Mouse (Mus musculus) forebrain, embryonic 11.5 days (tissue): Measurements from ENCODE around the gene Cdh20. TPM values are rescaled to one million over a fixed set of nuclear protein-coding genes. Genes with fewer than 3 reads are reported as not detected.
A peak's percentile ranks its signal among the peaks of the same experiment; 100 is the strongest.

Experiments used
- ATAC-seq: fragments of 200-750 bp; cut with Nextera tagmentation; replicated peaks from 2 replicates; pipeline ENCODE4 v1.8.0; 2017; ENCODE audit warnings: moderate TSS enrichment; ENCODE audit not compliant: low FRiP score
- DNase-seq: peaks from one replicate; pipeline ENCODE4 v3.0.0-alpha.2; 2017; ENCODE audit warnings: low spot score
- H3K27ac ChIP-seq: fragments of 300-500 bp; sonication (generic); 2 replicates; pipeline ENCODE4 v1.5.1; 2014; ENCODE audit warnings: low read depth, low read length
- H3K27me3 ChIP-seq: fragments of 300-500 bp; sonication (generic); 2 replicates; pipeline ENCODE4 v1.6.1; 2014; ENCODE audit warnings: mild to moderate bottlenecking, low read length, mixed read lengths; ENCODE audit not compliant: control insufficient read depth, insufficient read depth
- H3K36me3 ChIP-seq: fragments of 300-500 bp; sonication (generic); 2 replicates; pipeline ENCODE4 v1.6.1; 2014; ENCODE audit warnings: mild to moderate bottlenecking, low read length, moderate library complexity, mixed read lengths; ENCODE audit not compliant: control insufficient read depth, insufficient read depth
- H3K4me1 ChIP-seq: fragments of 300-500 bp; sonication (generic); replicated peaks from 2 replicates; pipeline ENCODE4 v1.6.1; 2014; ENCODE audit warnings: low read length, mixed read lengths; ENCODE audit not compliant: control insufficient read depth, insufficient read depth
- H3K4me2 ChIP-seq: fragments of 300-500 bp; sonication (generic); 2 replicates; pipeline ENCODE4 v1.6.1; 2014; ENCODE audit warnings: low read depth, mild to moderate bottlenecking, low read length, moderate library complexity, mixed read lengths; ENCODE audit not compliant: severe bottlenecking
- H3K4me3 ChIP-seq: fragments of 300-500 bp; sonication (generic); 2 replicates; pipeline ENCODE4 v1.5.1; 2014; ENCODE audit warnings: low read depth, low read length
- H3K9ac ChIP-seq: fragments of 300-500 bp; sonication (generic); 2 replicates; pipeline ENCODE4 v1.6.1; 2014; ENCODE audit warnings: low read length
- H3K9me3 ChIP-seq: fragments of 300-500 bp; sonication (generic); 2 replicates; pipeline ENCODE4 v1.6.1; 2016; ENCODE audit warnings: low read length, mixed read lengths; ENCODE audit not compliant: control insufficient read depth
- WGBS: fragments of 180-500 bp; shearing (Covaris S2); extraction: QIAGEN DNeasy Blood & Tissue Kit; methylation state at CpG from one replicate; pipeline ENCODE4 v1.1.7; 2014; 5-methylcytosine and 5-hydroxymethylcytosine counted together
- polyA plus RNA-seq: library from polyadenylated mRNA; unstranded; fragments of >200 nt; fragmentation: Nextera tagmentation; extraction: Ambion mirVana; gene quantifications from 2 replicates; pipeline ENCODE4 v1.2.1, GENCODE M21; 2014

Cdh20 gene
- 0.43 and 0.71 TPM in 2 replicates for polyA plus RNA-seq

GRCm38 (mm10) chr1:104768371-104769249, at the start of gene Cdh20:
TSS of gene Cdh20 (plus strand) at chr1:104768529.
- peak within 1 kb of the TSS; percentile 52 for H3K4me3 ChIP-seq
- 0 out of 2 replicates have a peak, but pooled peaks cover 2% of the 10 kb centered on the region for H3K4me1 ChIP-seq
- peak; percentile 76 for ATAC-seq
- H3K4me2 ChIP-seq = peak within 1 kb of the TSS; percentile 97
- peak within 1 kb of the TSS; percentile 57 for H3K9ac ChIP-seq
- no peaks in the 10 kb centered on the region; the same call in none of the 2 replicates for H3K27me3 ChIP-seq
- H3K36me3 ChIP-seq = no peaks in the 10 kb centered on the region
- WGBS = under 1% methylated on average over 46 of the region's 46 CpGs
- H3K27ac ChIP-seq = no peak within 1 kb of the TSS
- peak; percentile 66 for DNase-seq
- no peaks in the 10 kb centered on the region for H3K9me3 ChIP-seq

GRCm38 (mm10) chr1:104746816-104747215, 21.5 kb upstream of the Cdh20 start:
- H3K27ac ChIP-seq = no peak overlapping the region
- peak; percentile 77 for ATAC-seq
- H3K4me1 ChIP-seq = 0 out of 2 replicates have a peak, but pooled peaks cover 2% of the 10 kb centered on the region
- 0% methylated on average over 1 of the region's 1 CpGs for WGBS
- DNase-seq = peak; percentile 48
- H3K4me2 ChIP-seq = no peak overlapping the region
- no peak overlapping the region for H3K9ac ChIP-seq
- H3K9me3 ChIP-seq = no peaks in the 10 kb centered on the region
- no peak overlapping the region for H3K4me3 ChIP-seq
- H3K36me3 ChIP-seq = no peaks in the 10 kb centered on the region
- H3K27me3 ChIP-seq = no peaks in the 10 kb centered on the region

GRCm38 (mm10) chr1:104747438-104747837, 20.9 kb upstream of the Cdh20 start:
- Histone ChIP-seq H3K9ac (no peak overlapping the region), H3K27me3 (no peaks in the 10 kb centered on the region), H3K4me2 (no peak overlapping the region), H3K27ac (no peak overlapping the region), H3K4me1 (0 out of 2 replicates have a peak, but pooled peaks cover 2% of the 10 kb centered on the region), H3K9me3 (no peaks in the 10 kb centered on the region), H3K4me3 (no peak overlapping the region), H3K36me3 (no peaks in the 10 kb centered on the region)
- no peak for DNase-seq
- 53% methylated on average over 4 of the region's 4 CpGs for WGBS
- peak; percentile 43; the same call in 1 of the 2 replicates for ATAC-seq

- DNase-seq = no peak
- no peak overlapping the region for H3K4me3 ChIP-seq
- H3K36me3 ChIP-seq = no peaks in the 10 kb centered on the region
- ATAC-seq = no peak
- H3K4me2 ChIP-seq = no peak overlapping the region
- H3K9me3 ChIP-seq = no peaks in the 10 kb centered on the region
- H3K27me3 ChIP-seq = no peaks in the 10 kb centered on the region
- WGBS = 88% methylated on average over 8 of the region's 8 CpGs
- H3K9ac ChIP-seq = no peak overlapping the region
- no peak overlapping the region for H3K27ac ChIP-seq
- H3K4me1 ChIP-seq = no peaks in the 10 kb centered on the region
Measured at GRCm38 (mm10) chr1:104754483-104754882, 13.8 kb upstream of the Cdh20 start.

- DNase-seq (no peak), ATAC-seq (no peak)
- H3K27me3 ChIP-seq = no peaks in the 10 kb centered on the region
- no peak overlapping the region for H3K27ac ChIP-seq
- H3K4me1 ChIP-seq = no peaks in the 10 kb centered on the region
- no peak overlapping the region for H3K9ac ChIP-seq
- H3K4me3 ChIP-seq = no peak overlapping the region
- H3K36me3 ChIP-seq = no peaks in the 10 kb centered on the region
- 42% methylated on average over 4 of the region's 4 CpGs for WGBS
- no peaks in the 10 kb centered on the region for H3K9me3 ChIP-seq
- no peak overlapping the region for H3K4me2 ChIP-seq
Measured at GRCm38 (mm10) chr1:104755896-104756295, 12.4 kb upstream of the Cdh20 start.

- ATAC-seq (peak; percentile 68), DNase-seq (peak; percentile 61)
- Histone ChIP-seq H3K9me3 (no peaks in the 10 kb centered on the region), H3K4me3 (peak overlapping the region; percentile 52), H3K27ac (no peak overlapping the region), H3K4me1 (0 out of 2 replicates have a peak, but pooled peaks cover 2% of the 10 kb centered on the region), H3K27me3 (no peaks in the 10 kb centered on the region; the same call in none of the 2 replicates), H3K9ac (peak overlapping the region; percentile 57), H3K36me3 (no peaks in the 10 kb centered on the region), H3K4me2 (peak overlapping the region; percentile 97)
- under 1% methylated on average over 12 of the region's 12 CpGs for WGBS
Measured at GRCm38 (mm10) chr1:104769250-104769607, 900 bp downstream of the Cdh20 start.

GRCm38 (mm10) chr1:104771937-104772336, 3.6 kb downstream of the Cdh20 start:
- Histone ChIP-seq H3K36me3 (no peaks in the 10 kb centered on the region), H3K4me2 (no peak overlapping the region), H3K27me3 (no peaks in the 10 kb centered on the region; the same call in none of the 2 replicates), H3K9ac (no peak overlapping the region), H3K27ac (no peak overlapping the region), H3K4me1 (0 out of 2 replicates have a peak, but pooled peaks cover 2% of the 10 kb centered on the region), H3K9me3 (no peaks in the 10 kb centered on the region), H3K4me3 (no peak overlapping the region)
- ATAC-seq (no peak), DNase-seq (no peak)
- WGBS = 65% methylated on average over 4 of the region's 4 CpGs

- no peaks in the 10 kb centered on the region for H3K36me3 ChIP-seq
- no peaks in the 10 kb centered on the region for H3K9me3 ChIP-seq
- DNase-seq (no peak), ATAC-seq (no peak)
- no peaks in the 10 kb centered on the region for H3K4me1 ChIP-seq
- H3K9ac ChIP-seq = no peak overlapping the region
- H3K4me3 ChIP-seq = no peak overlapping the region
- 89% methylated on average over 2 of the region's 2 CpGs for WGBS
- H3K27me3 ChIP-seq = no peaks in the 10 kb centered on the region; the same call in 1 of the 2 replicates
- H3K27ac ChIP-seq = no peak overlapping the region
- no peak overlapping the region for H3K4me2 ChIP-seq
Measured at GRCm38 (mm10) chr1:104773207-104773606, 4.9 kb downstream of the Cdh20 start.
